Mouse (Mus musculus) retina, adult 2 months (tissue): ENCODE data around the gene Rasgrf2.

ENCODE experiments used
- DNase-seq: peaks from one replicate; pipeline ENCODE4 v3.0.0-alpha.2; 2012; ENCODE audit warnings: low read depth, low spot score

Gene Rasgrf2

DNA sequence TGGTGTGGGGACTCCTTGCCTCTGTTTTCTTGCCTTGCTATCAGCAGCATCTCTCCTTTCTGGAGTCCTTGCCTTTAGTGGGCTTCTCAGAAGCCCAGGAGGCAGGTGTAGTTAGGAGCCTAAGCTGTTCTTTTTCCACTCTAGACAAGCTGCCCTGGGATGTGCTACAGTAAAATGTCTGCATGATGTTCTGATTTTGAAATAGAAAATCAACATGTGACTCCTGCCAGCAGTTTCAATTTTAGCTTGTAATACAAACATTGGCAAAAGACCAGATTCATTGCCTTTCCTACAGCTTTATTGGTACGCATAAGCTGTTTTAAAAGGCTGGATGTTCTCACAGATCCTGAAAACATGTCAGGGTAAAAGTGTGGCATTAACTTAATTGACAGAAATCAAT lies 176.3 kb downstream of the Rasgrf2 start:
- DNase-seq: no peak

DNA sequence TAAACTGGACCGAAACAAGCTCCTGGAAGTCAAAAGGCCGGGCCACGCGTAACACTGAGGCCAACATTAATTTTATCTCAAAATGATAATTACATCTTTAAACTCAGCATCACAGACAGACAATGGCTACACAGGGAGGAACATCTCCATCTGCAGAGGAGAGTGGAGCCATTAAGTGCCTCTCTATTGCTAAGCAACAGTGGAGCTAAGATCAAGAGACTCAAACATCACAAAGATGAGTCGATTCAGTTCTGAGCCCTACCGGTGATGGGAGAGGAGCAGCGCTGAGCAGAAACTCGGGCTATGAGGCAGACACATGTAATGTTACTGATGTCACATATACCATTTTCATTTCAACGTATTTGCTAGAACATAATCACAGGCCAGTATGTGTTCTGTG lies 191.3 kb downstream of the Rasgrf2 start:
- DNase-seq: no peak

DNA sequence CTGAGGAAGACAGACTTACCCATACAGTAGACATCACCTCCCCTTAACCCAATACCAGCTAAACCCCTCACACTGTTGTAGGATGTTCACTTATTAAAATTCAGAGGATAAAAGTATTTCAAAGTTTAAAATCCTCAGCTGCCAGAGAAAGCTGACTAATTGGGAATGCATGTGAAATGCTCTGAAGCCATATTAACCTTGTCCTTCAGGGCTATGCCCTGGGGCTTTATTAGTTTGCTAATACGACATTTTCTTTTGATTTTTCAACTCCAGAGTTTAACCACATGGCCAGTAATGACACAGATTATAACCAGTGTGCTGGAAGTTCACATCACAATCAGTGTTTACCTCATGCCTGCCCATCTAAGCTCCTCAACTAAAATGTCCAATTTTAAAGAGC lies 192.6 kb downstream of the Rasgrf2 start:
- no peak for DNase-seq

DNA sequence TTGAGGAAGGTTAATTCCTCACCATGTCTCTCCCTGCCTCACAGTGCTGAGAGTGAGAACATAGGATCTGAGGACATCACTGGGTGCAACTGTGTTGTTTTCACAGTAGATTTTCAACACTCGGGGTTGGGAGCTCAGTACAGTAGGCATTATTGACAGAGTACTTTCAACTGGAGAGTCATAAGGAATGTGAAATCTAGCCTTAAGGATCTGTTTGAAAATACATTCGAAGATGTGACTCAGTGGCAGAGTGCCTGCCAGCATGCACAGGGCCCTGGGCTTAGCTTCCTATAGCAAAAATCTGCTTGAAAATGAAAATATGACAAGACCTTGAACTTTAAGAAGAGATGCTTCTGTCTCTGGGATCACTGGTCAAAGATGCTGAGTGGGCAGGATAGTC lies 194.2 kb downstream of the Rasgrf2 start:
- no peak for DNase-seq

DNA sequence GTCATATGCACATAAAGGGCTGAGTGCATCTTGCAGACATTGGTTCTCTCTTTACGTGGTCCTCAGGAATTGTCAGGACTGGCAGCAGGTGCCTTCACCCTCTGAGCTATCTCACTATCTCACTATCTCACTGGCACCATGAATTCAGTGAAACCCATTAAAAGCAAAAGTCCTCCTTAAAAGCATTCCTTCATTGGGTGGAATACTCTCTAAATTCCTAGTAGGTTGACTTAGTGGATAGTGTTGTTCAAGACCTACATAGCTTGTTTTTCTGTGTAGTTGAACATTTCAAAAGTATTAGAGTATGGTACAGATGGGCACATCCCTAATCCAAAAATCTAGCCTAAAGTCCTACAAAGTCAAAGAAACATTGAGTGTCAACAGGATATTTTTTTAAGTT lies 199.3 kb downstream of the Rasgrf2 start:
- DNase-seq: no peak

DNA sequence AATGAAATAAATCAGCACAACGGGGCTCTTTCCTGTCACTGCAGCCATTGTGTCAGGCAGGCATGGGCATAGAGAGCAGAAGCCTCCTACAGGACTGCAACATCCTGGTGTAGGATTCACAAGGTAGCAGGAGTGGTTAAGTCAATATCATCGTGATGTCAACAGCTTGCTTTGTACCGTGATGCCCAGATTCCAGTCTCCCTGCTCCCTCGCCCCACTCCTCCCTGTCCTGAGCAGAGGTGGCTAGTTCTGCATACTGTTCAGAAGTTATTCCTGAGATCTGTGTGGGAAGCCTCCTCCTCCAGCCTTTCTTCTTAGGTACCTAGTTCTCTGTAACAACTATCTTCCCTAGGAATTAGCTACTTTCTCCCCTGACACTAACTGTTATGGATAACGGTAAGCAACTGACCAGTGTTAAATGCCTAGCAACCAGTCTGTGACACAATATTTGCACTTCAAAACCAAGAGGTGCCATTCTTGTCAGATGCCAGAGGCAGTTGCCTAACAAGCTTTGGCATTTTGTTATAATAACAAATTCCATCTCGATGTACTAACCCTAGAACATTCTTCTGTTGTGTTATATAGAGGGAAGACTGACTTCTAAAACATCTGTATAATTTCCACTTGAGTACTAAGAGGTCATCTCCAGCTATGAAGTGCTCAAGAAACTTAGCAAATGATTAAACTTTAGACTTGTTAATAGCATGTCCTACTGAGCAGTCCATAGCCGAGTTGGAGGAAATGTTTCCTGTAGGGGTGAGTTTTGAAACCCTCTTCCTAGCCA lies 201.3 kb downstream of the Rasgrf2 start:
- no peak for DNase-seq

DNA sequence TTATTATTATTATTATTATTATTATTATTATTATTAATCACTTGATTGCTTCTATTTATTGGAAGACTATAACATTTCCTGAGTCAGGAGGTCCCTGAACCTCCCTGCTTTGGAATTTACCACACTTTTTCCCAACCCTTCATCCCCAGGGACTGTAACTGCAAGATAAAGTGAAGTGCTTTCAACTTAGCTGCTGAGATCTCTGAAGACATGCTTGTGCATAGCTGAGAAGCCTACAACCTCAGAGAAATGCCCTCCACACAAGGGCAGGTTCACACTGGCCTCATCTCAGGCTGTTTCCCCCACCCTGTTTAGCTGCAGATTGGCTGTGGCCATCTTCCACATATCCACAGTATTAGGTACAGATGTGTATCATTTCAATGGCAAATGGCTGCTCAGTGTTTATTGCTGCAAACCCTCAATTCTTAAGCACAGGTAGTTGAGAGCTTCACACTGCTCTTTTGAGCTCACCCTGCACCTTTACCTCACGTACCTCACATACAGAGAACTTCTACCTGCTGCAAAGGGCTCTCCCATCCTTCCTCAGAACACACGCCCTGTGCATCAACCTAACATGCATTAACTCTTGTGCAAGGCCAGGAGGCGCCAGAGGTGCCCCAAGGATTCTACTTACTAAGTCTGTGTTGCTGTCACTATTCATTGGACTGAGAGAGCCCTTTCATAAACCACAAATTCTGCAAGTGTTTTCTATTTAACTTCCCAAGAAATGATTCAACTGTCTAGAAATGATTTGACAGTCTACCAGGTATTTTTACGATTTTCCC lies 202.7 kb downstream of the Rasgrf2 start:
- DNase-seq: no peak

DNA sequence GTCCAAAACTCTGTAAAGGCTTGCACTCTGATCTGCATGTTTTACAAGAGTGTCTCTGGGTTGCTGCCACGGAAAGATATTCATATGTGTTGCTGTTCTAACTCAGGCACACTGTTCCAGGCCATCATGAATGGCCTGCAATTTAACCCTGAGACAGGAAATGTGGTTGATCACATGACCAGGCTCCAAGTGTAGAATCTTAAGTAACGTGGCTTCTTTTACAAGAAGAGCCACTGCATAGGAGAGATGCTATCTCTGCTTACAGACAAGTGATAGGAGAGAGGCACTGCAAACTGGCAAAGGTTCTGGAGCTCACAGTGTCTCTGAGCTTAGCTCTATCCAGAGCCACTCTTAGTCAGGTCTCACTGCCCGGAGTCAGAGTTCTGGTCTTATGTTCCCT lies 210.4 kb downstream of the Rasgrf2 start:
- no peak for DNase-seq

DNA sequence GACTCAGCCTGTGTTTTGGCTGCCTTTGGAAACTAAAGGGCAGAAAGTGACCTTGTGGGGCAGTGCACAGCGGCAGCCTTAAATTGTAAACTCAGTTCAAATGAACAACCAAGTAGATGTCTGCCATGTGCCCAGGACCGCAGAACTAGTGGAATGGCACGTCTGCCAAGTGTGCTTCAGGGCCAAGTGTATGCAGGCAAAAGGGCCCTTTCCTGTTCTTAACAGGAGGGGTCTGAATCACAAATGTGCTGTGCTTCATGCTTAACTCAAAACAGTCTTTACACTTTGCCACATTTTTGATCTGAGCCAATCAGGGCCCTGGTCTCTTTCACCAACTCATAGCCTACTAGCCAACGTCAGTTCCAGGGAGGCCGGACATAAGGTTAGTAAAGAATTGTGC lies 212.7 kb downstream of the Rasgrf2 start:
- DNase-seq: no peak

DNA sequence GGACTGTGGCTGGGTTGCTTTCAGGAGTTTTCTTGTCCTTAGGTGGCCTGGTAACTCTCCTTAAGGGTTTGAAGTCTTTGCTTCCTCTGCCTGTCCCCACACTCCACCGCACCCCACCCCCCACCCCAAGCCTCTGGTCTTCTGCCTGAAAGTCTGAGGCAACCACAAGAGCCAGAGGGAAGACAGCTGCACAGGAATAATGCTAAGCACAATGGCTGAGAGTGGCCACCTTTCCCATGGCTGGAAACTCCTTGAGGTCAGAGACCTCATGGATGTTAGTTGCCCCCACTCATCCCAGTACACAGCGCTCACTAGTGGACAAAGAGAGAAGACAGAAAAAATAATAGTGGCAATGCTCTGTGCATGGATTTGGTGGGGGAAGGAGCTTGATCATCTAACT lies 213.6 kb downstream of the Rasgrf2 start:
- no peak for DNase-seq

DNA sequence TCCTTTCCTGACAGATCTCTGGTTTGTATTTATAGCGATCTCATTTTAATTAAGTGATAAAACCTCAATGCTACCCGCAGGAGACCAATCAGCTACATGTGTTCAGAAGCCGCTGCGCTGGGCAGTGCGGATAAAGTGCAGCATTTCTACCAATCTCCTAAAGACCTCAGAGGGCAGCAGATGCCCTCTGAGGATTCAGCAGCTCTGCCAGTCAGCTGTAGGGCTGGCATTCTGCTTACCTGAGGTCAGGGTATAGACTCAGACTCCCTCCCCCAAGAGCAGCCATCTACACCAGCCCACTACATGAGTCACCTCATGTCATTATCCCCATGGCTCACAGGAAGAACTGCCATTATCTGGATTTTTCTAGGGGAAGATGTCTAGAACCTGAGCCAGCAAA lies 215.1 kb downstream of the Rasgrf2 start:
- DNase-seq: no peak

DNA sequence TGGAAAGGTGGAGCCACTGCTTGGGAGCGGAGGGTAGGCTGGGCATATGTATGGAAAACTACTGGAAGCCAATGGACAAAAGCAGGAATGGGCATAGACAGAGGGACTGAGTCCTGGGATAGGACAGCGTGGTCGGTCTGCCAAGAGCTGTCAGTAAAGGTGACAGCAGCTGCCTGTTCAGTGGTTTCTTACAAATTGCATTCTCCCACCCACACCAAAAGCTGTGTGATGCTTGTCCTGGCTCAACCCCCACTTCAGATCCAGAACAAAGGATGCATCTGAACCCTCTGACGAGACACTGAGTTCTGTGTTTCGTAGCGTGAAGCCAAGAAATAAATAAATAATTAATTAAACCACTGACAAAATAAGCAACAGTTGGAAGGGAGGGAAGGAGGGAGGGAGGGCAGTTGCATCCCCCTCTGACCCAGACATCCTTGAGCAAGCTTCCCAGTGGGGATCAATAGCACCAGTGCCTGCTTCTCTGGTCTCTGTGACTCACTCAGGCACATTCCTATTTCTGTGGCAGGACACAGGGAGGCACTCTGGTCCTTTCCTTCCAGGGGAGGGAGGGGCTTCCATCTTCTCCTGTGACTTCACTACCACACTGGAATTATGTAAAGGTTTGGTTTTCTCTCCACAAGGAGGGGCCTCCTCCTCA lies 215.7 kb downstream of the Rasgrf2 start:
- no peak for DNase-seq

DNA sequence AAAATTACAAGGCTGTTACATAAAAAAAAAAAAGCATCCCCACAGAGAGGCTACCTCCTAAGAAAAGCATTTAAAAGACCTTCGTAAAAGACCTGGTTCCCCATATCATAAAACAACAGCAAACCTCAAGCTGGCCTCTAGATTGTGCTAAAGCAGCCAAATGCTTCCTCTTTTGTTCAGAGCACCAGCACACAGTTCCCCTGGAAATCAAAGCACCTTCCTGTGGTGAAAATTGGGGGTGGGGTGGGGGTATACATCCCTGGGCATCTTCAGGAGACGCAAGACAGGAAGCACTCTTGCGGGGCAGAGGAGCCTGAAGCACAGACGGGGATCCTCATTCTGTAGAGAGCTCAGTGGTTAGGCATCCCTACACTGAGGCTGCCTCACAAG lies 216.3 kb downstream of the Rasgrf2 start:
- no peak for DNase-seq

DNA sequence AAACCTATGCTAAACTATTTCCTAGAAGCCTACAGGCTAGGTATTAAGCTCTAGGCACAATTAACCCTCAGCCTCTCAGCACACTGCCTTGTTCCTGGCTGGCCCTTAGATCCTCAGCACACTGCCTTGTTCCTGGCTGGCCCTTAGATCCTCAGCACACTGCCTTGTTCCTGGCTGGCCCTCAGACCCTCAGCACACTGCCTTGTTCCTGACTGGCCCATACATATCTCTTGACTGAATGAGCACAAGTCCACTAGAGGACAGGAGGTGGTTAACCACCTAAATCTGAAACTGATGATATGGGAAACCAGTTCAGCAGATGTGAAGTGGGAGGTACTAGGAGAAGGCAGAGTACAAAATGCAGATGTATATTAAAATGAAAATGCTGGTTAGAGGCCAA lies 219.8 kb downstream of the Rasgrf2 start:
- no peak for DNase-seq

DNA sequence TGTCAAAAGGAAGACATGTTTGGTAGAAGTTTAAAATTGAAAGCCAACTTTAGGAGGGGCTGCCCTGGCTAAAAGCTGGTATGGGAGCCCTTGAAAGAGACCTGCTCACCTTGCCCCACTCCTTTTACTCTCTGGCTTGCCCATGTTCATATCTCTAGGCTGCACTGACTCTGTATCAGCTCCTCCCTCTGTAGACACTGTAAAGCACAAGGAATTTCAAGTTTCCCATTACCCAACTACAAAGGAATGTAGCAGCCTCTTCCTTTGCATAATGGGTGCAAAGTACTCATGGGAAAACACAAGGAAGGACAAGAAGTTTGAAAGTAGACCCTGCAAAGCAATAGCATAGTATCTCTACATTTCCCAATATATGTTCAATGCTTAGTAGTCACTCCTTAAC lies 220.2 kb downstream of the Rasgrf2 start:
- no peak for DNase-seq

DNA sequence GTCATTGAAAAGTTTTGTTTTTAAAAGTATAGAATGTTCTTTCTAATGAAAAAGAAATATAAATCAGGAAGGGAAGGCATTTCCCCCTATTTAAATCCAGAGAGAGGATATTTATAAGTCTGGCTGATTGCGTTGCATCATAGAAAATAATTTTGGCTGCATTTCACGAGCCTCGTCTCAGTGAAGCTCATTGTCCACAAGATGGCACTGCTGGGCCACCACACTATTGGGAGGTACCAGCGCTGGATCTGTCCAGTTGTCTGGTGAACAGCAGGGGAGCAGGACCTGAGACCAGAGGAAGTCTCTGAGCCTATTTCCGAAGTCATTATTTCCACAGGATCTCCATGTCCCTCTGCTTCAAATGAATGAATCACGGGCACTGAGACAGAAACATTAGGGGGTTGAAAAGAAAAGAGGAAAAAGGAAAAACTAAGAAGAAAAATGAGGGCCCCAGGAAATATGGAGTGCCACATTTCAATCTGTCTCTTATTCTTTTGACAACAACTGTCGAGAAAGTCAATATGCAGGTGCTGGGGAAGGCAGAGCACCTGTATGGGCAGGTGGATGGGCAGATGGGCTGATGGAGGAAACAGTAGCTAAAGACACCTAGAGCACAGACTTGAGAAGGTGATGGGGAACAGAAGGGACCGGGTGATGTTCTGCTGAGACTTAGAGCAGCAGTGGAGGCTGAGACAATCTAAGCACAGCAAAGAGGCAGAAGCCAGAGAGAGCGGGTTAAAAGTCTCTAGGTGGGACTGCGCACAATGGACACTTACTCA lies 223.1 kb downstream of the Rasgrf2 start:
- DNase-seq: peak; percentile 61

DNA sequence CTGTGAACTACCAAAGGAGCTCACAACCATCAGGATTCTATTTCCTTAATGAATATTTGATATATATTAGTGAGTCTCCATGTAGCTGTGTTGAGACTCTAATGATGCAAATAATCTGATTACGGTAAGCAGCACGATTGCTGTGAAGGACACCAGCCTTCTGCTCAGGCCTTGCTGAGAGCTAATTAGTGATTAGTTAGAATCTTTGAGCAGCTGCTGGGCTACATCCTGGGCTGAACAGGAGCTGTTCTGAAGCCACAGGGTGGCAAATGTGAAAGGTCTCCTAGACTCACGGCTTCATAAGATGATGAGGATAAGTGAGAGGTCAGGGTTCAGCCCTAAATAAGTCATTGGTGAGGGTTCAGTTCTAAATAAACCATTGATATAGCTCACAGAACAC lies 225.1 kb downstream of the Rasgrf2 start:
- DNase-seq: peak; percentile 46

DNA sequence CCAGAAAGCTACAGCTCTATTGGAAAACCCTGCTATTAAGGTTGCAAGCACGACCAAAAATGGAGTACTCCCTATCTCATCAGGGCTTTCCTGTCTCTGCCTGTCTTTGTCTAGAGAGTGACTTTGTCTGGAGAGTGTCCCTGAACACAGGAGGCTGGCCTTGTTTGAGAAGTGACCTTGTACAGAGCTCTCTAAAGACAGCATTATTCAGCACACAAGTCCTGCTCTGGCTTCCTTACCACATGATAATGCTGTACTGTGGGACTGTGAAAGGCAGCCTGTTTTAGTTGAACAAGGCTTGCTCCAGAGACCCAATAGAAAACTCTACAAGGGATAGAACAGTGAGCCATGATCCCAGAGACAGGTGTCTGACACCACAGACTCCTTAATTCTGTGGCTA lies 235.0 kb downstream of the Rasgrf2 start:
- DNase-seq: no peak

DNA sequence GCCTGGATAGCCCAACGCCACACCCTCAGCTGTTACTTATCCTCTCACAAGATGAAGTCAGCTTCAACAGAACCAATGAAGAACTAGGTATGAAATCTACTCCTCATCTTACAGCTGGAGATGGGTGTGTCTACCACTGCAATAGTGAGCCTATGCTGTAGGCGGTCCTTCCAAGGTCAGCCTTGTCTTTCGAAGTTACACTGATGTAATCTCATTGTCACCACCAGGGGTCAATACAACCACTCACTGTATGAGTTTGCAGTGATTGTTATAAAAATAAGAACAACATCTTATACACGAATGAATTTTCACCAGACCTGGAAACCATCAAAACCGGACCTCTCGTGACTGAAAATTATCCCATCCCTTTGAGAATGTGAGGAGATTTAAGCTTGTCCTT lies 238.3 kb downstream of the Rasgrf2 start:
- DNase-seq: no peak

DNA sequence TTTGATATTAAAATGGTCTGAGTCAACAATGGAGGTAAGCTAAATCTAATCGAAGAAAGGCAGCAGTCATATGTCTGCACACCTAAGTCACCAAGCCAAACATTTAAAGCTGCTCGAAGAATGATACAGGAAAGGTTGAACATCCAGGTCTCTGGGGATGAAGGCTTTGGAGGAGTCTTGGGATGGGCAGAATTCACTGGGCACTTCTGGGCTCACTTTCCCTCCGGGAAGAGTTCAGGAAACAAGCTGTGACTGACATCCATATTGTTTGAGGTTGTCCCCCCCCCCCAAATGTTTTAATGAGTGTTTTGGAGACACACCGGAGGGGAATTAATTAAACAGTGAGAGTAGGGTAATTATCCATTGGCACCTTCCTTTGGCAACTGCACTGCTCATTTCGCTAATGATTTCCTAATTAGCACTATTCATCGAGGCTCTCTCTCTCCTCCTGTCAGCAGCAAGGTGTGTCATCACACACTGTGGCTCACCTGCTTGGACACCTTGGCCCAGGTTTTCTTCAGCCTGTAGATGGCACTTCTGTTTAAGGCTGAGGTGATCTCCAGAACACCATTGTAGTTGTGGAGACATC lies 241.3 kb downstream of the Rasgrf2 start:
- DNase-seq: no peak

DNA sequence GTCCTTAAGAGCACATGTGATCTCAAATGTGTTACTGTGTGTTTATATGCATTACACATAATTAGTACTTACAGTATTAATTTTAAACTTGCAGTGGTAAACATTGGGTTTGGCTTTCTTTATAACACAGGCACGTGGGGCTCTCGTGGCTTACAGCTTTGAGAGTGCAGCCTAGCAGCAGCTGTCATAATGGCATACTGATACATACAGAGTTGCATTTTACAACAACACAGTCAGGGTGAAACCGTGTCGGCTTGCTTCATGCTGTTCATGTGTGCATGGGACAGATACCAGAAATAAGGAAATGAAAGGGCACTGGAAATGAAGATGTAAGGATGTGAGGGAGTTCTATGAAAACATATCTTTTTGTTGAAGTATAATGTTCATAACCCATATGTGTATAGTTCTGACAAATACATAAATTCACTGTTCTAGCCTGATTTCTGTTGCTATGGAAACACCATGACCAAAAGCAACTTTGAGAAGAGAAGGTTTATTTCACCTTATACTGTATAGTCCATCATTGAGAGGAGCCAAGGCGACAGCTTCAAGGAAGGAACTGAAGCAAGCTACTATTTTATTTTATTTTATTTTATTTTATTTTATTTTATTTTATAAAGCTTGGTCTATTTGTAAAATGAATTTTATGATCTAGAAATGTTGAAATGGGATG lies 246.6 kb downstream of the Rasgrf2 start:
- DNase-seq: no peak
